Mouse (Mus musculus) heart, postnatal 36 days (tissue): Measurements from ENCODE around the gene Pcsk5. TPM values are rescaled to one million over a fixed set of nuclear protein-coding genes. Genes with fewer than 3 reads are reported as not detected.

Experiments
- DNase-seq, 2 experiments: peaks; one replicate each; pipeline ENCODE4 v3.0.0; 2021 to 2022
- intact Hi-C: fragments of 180-260 bp; cut with DNase I; formaldehyde crosslinking; loops from one replicate; pipeline ENCODE4 v1.15.1; 2025
- total RNA-seq, 2 experiments: library from RNA; stranded (reverse); gene quantifications; 2 replicates each; pipeline ENCODE4 v1.2.3; 2021

Gene Pcsk5
- total RNA-seq, 2 experiments from 2014 or later: 2.2 to 3.2 TPM

GRCm38 (mm10) chr19:17409351-17409750, 428.1 kb downstream of the Pcsk5 start:
- intact Hi-C loops: no loop called here
- DNase-seq: no peak

DNA sequence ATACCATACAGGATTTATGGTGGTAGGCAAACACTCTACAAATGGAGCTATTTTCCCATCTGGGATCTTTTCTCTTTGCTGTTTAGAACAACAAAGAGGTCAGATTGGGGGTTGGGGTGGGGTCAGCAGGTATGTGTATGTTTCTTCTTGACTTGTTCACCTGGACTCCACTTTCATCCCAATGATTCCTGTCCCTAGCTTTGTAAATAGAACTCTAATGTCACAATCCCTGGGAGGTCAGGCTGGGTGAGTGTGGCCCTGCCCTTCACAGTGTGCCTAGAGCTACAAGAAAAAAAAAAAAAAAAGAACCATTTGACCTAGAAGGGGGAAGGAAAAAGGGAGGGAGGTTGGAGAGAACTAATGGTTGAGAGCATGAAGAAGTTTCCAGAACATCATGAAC, 428.8 kb downstream of the Pcsk5 start:
- DNase-seq: no peak
- intact Hi-C loops: no loop called here

- no peak for DNase-seq
- intact Hi-C loops: no loop called here
Measured at GRCm38 (mm10) chr19:17406823-17407222, 430.6 kb downstream of the Pcsk5 start.

GRCm38 (mm10) chr19:17403175-17403574, 434.3 kb downstream of the Pcsk5 start:
- intact Hi-C loops: no loop called here

GRCm38 (mm10) chr19:17400571-17400970, 436.9 kb downstream of the Pcsk5 start:
- DNase-seq: no peak
- intact Hi-C loops: no loop called here

More at GRCm38 (mm10) chr19:17403175-17403574, 434.3 kb downstream of the Pcsk5 start:
- no peak for DNase-seq

GRCm38 (mm10) chr19:17399965-17400364, 437.5 kb downstream of the Pcsk5 start:
- DNase-seq: no peak
- intact Hi-C loops: loop anchor here (10.0 kb wide), 1 partner anchor 615 kb away; the partner anchor contains the start of gene Vps13a

- intact Hi-C loops: loop anchor here (10.0 kb wide), 1 partner anchor 613 kb away; the partner anchor contains the start of gene Vps13a
- DNase-seq: no peak
Measured at GRCm38 (mm10) chr19:17397922-17398321, 439.5 kb downstream of the Pcsk5 start.

DNA sequence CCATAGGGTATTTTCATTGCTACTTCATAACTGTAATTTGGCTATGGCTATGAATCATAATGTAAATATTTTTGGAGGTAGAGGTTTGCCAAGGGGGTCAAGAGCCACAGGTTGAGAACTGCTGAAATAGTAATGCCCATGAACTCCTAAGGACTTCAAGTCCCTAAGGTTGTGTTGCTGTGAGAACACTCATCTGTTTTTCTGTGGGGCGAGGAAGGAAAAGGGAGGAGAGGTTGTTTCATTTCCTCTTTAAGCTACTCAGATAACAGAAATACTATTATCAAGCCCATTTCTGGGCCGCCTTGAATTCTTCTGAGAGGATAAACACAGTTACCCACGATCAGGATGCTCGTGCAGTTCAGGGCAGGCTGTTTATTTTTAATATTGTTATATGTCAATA, 440.6 kb downstream of the Pcsk5 start:
- DNase-seq: peak in 1 of 2 experiments; percentile 22
- intact Hi-C loops: loop anchor here (10.0 kb wide), 1 partner anchor 612 kb away; the partner anchor contains the start of gene Vps13a

DNA sequence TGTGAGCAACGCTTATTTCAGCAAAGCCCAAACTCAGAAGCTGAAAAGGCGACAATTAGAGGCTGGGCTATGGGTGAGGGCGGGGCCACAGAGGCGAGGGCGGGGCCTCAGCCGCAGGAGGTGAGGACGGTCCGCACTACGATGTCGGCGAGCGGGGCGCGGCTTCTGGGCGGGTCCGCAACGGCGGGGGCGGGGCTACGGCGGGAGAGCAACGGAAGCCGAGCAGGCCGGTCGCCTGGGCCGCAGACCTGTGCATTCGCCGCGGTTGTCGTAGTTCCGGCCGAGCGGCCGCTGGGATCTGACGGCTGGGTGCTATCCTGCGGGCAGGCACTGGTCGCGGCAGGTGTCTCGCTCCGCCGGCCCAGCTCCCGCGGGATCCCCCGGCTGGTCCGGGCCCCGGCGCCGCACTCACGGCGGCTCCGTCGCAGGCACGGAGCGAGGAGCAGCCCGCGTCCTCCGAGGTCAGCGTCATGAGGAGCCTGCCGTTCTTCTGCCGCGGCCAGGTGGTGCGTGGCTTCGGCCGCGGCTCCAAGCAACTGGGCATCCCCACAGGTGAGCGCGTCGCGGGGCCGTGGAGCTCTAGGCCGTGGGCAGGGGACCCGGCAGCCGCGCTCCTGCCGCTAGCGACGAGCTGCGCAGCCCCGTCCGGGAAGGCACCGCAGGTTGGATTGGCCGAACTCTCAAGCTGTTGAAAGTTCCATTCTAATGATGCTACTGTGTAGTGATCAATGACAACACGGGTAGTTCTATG, 443.4 kb downstream of the Pcsk5 start, which contains the start of gene Rfk:
Gene Rfk, plus strand, starts transcription at position 203 of the 751 bp plus-strand sequence.
- peak; percentile 92 to 94 for DNase-seq
- intact Hi-C loops: loop anchor here (5.0 to 10.0 kb wide), 2 partner anchors 443 to 609 kb away; partner anchors contain the start of genes Pcsk5 and Vps13a

DNA sequence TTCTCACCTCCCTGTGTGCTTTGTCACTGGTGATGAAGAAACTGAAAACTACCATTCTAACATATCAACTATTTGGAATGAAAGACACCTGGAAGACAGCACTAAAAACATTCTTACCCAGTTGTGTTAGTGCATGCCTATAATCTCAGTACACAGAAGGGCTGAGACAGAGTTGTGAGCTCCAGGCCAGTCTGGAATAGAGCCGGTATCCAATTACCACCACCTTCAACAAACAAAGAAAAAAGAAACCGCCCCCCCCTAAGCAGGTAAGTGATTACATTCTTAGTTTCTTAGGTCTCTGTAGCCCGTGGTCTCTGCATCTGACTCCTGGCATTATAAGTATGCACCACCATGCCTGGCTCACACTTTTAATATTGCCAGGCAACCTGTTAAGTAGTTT, 444.6 kb downstream of the Pcsk5 start:
- no peak for DNase-seq
- intact Hi-C loops: loop anchor here (5.0 to 10.0 kb wide), 2 partner anchors 444 to 608 kb away; partner anchors contain the start of genes Pcsk5 and Vps13a

GRCm38 (mm10) chr19:17388404-17388803, 449.0 kb downstream of the Pcsk5 start:
- no peak for DNase-seq
- intact Hi-C loops: loop anchor here (1.0 to 10.0 kb wide), 3 partner anchors 264 to 586 kb away; no protein-coding TSS in a partner anchor

DNA sequence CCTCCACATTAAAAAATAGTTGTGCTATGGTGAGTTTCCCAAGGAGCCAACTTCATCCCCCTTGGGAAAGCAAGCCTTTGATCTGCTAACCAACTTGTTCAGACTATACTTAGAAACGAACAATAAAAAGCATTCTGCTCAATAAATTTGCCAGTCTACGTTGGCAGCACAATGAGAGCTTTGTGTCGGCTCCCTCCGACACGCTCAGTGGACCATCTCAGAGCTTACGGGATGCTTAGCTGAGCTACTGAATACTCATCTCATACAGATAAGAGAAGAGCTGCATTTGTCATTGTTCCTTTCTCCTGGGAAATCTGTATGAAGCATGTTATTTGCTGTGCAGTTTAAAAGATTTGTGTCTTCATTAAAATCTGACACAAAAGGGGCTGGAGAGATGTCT, 451.0 kb downstream of the Pcsk5 start:
- intact Hi-C loops: loop anchor here (5.0 to 10.0 kb wide), 2 partner anchors 492 to 584 kb away; no protein-coding TSS in a partner anchor
- no peak for DNase-seq

DNA sequence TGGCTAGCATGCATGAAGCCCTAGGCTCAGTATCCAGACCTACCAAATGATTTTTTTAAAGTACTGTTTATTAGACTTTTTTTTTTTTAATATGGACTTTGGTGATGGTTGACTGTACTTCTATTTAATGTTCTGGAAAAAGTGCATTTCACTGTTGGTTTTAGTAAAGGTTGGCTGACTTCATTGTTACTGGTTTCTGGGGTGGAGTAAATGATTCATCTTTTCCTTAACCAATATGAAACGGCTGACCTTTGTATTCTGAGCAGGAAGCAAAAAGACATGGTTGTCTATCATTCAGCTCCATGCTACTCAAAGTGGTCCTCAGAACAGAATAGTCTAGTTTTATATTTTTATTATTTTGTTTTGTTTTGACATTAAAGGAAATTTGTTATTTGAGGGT, 452.0 kb downstream of the Pcsk5 start:
- intact Hi-C loops: loop anchor here (5.0 to 10.0 kb wide), 2 partner anchors 491 to 583 kb away; no protein-coding TSS in a partner anchor

GRCm38 (mm10) chr19:17385022-17385421, 452.4 kb downstream of the Pcsk5 start:
- intact Hi-C loops: loop anchor here (5.0 to 10.0 kb wide), 2 partner anchors 490 to 583 kb away; no protein-coding TSS in a partner anchor
- no peak for DNase-seq

More for the DNA sequence above, 452.0 kb downstream of the Pcsk5 start:
- no peak for DNase-seq

DNA sequence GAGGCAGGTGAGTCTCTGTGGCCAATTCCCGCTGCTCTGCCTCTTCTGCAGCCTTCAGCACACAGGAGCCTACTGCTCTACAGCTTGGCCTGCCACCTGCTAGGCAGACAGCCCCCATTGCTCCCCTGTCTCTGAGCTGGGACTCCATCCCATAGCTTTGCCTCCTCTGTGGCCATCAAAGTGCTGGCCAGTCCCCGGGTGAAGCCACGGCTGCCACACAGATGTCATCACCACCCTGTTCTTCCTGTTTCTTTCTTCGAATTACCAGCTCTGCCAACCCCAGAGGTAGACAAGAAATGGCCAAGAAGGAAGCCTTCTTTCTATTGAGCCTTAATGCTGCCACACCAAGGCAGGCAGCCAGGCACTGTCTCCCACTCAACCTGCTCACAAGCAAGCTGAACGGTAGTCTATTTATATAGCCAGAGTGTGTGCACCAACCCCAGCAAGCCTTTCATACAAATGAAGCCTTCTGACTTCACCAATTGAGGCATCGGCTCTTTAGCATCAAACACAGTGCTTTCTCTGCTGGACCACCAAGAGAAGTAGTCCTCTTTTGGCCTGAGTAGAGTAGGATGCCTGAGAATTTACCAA, 454.5 kb downstream of the Pcsk5 start:
- DNase-seq: no peak
- intact Hi-C loops: loop anchor here (10.0 kb wide), 1 partner anchor 488 kb away; no protein-coding TSS in a partner anchor
